Mouse (Mus musculus) CD4-positive, CD25-positive, alpha-beta regulatory T cell, adult 2 months (primary cell): ENCODE results near the gene Cbl.

ENCODE experiments used
- DNase-seq: peaks from one replicate; pipeline ENCODE4 v3.0.0-alpha.2; 2012; ENCODE audit warnings: low read depth, low spot score

Gene Cbl

GRCm38 (mm10) chr9:44233802-44234478, at the start of gene Cbl:
Gene Cbl (minus strand): TSS chr9:44234049.
- peak; percentile 98 for DNase-seq

GRCm38 (mm10) chr9:44283183-44283582, 49.3 kb upstream of the Cbl start:
- DNase-seq = no peak

GRCm38 (mm10) chr9:44269973-44270372, 36.1 kb upstream of the Cbl start:
- DNase-seq = no peak

GRCm38 (mm10) chr9:44269077-44269476, 35.2 kb upstream of the Cbl start:
- peak; percentile 81 for DNase-seq

- no peak for DNase-seq
Observed at GRCm38 (mm10) chr9:44268432-44268831, 34.6 kb upstream of the Cbl start, which contains the start of gene Nlrx1. Gene Nlrx1 (minus strand): TSS chr9:44268599.

- DNase-seq = peak; percentile 94
Observed at GRCm38 (mm10) chr9:44268027-44268360, 34.1 kb upstream of the Cbl start.

- DNase-seq = peak; percentile 23
Observed at GRCm38 (mm10) chr9:44267319-44268026, 33.6 kb upstream of the Cbl start.

GRCm38 (mm10) chr9:44266478-44267226, 32.8 kb upstream of the Cbl start:
- DNase-seq = no peak

- DNase-seq = no peak
Observed at GRCm38 (mm10) chr9:44261388-44261787, 27.5 kb upstream of the Cbl start.

- no peak for DNase-seq
Observed at GRCm38 (mm10) chr9:44259014-44259413, 25.2 kb upstream of the Cbl start.

- DNase-seq = no peak
Observed at GRCm38 (mm10) chr9:44256213-44256612, 22.4 kb upstream of the Cbl start.

- DNase-seq = no peak
Observed at GRCm38 (mm10) chr9:44255136-44255521, 21.3 kb upstream of the Cbl start.

- DNase-seq = no peak
Observed at GRCm38 (mm10) chr9:44254508-44255135, 20.8 kb upstream of the Cbl start.

- DNase-seq = no peak
Observed at GRCm38 (mm10) chr9:44253441-44253840, 19.6 kb upstream of the Cbl start.

GRCm38 (mm10) chr9:44251314-44251713, 17.5 kb upstream of the Cbl start, which contains the start of gene Pdzd3:
Gene Pdzd3 (minus strand): TSS chr9:44251471.
- no peak for DNase-seq

GRCm38 (mm10) chr9:44250445-44250844, 16.6 kb upstream of the Cbl start:
- no peak for DNase-seq

- DNase-seq = peak; percentile 66
Observed at GRCm38 (mm10) chr9:44249181-44250146, 15.6 kb upstream of the Cbl start.

- DNase-seq = no peak
Observed at GRCm38 (mm10) chr9:44247907-44248306, 14.1 kb upstream of the Cbl start.

- DNase-seq = no peak
Observed at GRCm38 (mm10) chr9:44243621-44244020, 9.8 kb upstream of the Cbl start.

- no peak for DNase-seq
Observed at GRCm38 (mm10) chr9:44241418-44241817, 7.6 kb upstream of the Cbl start.

GRCm38 (mm10) chr9:44240911-44241310, 7.1 kb upstream of the Cbl start:
- DNase-seq = no peak
